Mouse (Mus musculus) testis, adult 2 months (tissue): ENCODE data around the gene Fance.

Source experiments
- CTCF ChIP-seq: fragments of 200-500 bp; IDR thresholded peaks from 2 replicates; pipeline ENCODE4 v1.5.1; 2012; ENCODE audit warnings: low read depth, mild to moderate bottlenecking, inconsistent platforms, low read length, moderate library complexity; ENCODE audit not compliant: control insufficient read depth, insufficient read depth, insufficient replicate concordance
- POLR2A ChIP-seq: fragments of 200-500 bp; IDR thresholded peaks from 2 replicates; pipeline ENCODE4 v1.6.1; 2012; ENCODE audit warnings: low read depth, mild to moderate bottlenecking, inconsistent platforms, low read length, moderate library complexity; ENCODE audit not compliant: control insufficient read depth

DNA sequence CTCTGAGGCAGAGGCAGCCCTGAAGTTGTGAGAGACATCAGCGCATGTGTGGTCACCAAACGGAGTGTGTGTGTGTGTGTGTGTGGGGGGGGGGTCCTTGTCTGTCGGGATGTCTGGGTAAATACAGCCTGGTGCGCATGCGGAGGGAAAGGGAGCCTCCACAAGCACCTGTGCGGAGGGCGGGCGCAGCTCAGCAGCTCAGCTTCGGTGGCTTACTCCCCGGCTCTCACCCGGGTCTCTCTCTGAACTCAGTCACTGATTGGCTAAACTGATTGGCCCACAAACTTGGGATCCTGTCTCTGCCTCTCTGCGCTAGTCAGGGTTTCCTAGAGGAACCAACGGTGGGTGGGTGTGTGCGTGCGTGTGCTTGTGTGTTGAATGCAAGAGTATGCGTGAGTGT, 61.2 kb downstream of the Fance start:
- TF ChIP-seq CTCF (no peak), POLR2A (no peak)
